Mouse (Mus musculus): ENCODE results near the gene Defa28.
"Not testable (repeated sequence)": the region's sequence is repeated elsewhere in the genome, so short reads cannot be mapped to it uniquely, and the experiment has no call there.

DNA sequence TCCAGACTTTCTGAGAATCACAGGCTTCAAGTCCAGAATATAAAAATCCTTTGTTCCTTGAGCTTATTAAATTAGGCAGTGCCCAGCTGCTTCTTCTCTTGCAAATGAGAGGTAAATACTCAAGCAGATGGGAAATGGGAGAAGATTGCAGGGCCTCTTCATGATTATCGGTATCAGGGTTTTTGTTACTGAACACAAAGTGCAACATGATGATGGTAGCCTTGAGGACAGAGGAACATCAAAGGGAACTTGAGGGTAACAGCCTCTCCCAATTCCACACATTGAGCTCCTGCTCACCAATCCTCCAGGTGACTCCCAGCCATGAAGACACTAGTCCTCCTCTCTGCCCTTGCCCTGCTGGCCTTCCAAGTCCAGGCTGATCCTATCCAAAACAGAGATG lies at the start of gene Defa28:
- not testable (repeated sequence) for TF ChIP-seq POLR2A (IDR thresholded peaks at IDR 0.05; ENCODE audit: low read depth, low read length); CTCF (conservative IDR thresholded peaks at IDR 0.05; ENCODE audit: insufficient read depth, insufficient read length, low read depth, low read length)

Measured in kidney, adult 2 months (tissue).